Mouse (Mus musculus) lung, embryonic 16.5 days (tissue): ENCODE measurements around the gene Glis3. TPM values are rescaled to one million over a fixed set of nuclear protein-coding genes. Genes with fewer than 3 reads are reported as not detected.

Experiments used
- ATAC-seq: fragments of 200-750 bp; cut with Nextera tagmentation; 2 replicates; pipeline ENCODE4 v1.8.0; 2017; ENCODE audit warnings: low read depth, mild to moderate bottlenecking, moderate library complexity
- H3K27ac ChIP-seq: fragments of 300-500 bp; sonication (generic); 2 replicates; pipeline ENCODE4 v1.5.1; 2014; ENCODE audit warnings: mild to moderate bottlenecking, control low read depth, low read length
- H3K27me3 ChIP-seq: fragments of 300-500 bp; sonication (generic); 2 replicates; pipeline ENCODE4 v1.6.1; 2014; ENCODE audit warnings: low read depth, low read length, mixed read lengths; ENCODE audit not compliant: control insufficient read depth, insufficient read depth
- H3K36me3 ChIP-seq: fragments of 300-500 bp; sonication (generic); 2 replicates; pipeline ENCODE4 v1.6.1; 2014; ENCODE audit warnings: low read length; ENCODE audit not compliant: control insufficient read depth, insufficient read depth
- H3K4me1 ChIP-seq: fragments of 300-500 bp; sonication (generic); replicated peaks from 2 replicates; pipeline ENCODE4 v1.6.1; 2014; ENCODE audit warnings: low read length, mixed read lengths; ENCODE audit not compliant: control insufficient read depth, insufficient read depth
- H3K4me2 ChIP-seq: fragments of 300-500 bp; sonication (generic); 2 replicates; pipeline ENCODE4 v1.6.1; 2014; ENCODE audit warnings: low read depth, low read length, control low read depth
- H3K4me3 ChIP-seq: fragments of 300-500 bp; sonication (generic); 2 replicates; pipeline ENCODE4 v1.5.1; 2014; ENCODE audit warnings: mild to moderate bottlenecking, low read length, control low read depth
- H3K9ac ChIP-seq: fragments of 300-500 bp; sonication (generic); 2 replicates; pipeline ENCODE4 v1.6.1; 2014; ENCODE audit warnings: low read length, control low read depth
- H3K9me3 ChIP-seq: fragments of 300-500 bp; sonication (generic); 2 replicates; pipeline ENCODE4 v1.6.1; 2016; ENCODE audit warnings: low read length; ENCODE audit not compliant: control insufficient read depth
- WGBS: fragments of 180-500 bp; shearing (Covaris S2); extraction: QIAGEN DNeasy Blood & Tissue Kit; methylation state at CpG from one replicate; pipeline ENCODE4 v1.1.7; 2014; 5-methylcytosine and 5-hydroxymethylcytosine counted together
- polyA plus RNA-seq: library from polyadenylated mRNA; unstranded; fragments of >200 nt; fragmentation: Nextera tagmentation; extraction: Ambion mirVana; gene quantifications from 2 replicates; pipeline ENCODE4 v1.2.1, GENCODE M21; 2015

The Glis3 gene
- polyA plus RNA-seq, 1 experiment from 2014 or later = 3.3 TPM

DNA sequence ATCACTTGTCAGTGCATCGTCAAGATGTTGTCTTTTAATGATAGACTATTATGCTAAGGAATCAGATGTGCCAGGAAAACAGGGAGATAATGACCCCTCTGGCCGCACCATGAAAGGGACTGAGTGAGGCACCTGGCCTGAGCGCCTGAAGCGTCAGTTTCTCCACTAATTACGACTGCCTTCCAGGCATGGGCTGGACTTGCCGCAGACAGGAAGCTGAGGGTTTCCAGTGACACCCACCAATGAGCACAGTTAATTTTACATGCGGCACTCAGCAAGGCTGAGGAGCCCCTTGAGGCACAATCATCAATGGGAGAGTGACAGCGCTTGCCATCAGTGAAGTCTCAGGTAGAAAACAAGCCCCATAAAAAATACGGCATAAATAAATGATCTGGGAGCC lies 141.1 kb downstream of the Glis3 start:
- Histone ChIP-seq H3K27ac (no peak overlapping the region), H3K4me1 (no peaks in the 10 kb centered on the region; the same call in 1 of the 2 replicates), H3K36me3 (no peaks in the 10 kb centered on the region), H3K27me3 (no peaks in the 10 kb centered on the region), H3K4me2 (no peak overlapping the region), H3K4me3 (no peak overlapping the region), H3K9ac (no peak overlapping the region), H3K9me3 (no peaks in the 10 kb centered on the region)
- ATAC-seq = no peak
- 75% methylated on average over 9 of the region's 9 CpGs for WGBS

DNA sequence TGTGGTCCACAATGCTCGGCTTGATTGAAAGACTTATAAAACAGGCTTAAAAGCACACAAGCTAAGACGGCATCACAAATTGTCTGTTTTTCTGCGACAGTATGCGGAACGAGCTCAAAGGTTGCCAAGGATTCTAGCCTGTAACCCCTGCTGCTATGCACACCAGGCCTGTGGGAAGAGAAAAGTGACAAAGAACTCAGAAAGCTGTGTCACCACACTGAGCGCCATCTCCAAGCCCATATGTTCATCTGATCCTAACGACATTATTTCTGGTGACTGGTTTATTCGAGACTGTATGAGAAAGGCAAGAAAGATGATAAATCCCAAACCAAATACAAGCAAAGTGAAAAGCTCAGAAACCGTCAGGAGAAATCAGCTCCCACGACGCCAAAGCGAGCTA lies 144.9 kb downstream of the Glis3 start:
- no peak overlapping the region for H3K27ac ChIP-seq

DNA sequence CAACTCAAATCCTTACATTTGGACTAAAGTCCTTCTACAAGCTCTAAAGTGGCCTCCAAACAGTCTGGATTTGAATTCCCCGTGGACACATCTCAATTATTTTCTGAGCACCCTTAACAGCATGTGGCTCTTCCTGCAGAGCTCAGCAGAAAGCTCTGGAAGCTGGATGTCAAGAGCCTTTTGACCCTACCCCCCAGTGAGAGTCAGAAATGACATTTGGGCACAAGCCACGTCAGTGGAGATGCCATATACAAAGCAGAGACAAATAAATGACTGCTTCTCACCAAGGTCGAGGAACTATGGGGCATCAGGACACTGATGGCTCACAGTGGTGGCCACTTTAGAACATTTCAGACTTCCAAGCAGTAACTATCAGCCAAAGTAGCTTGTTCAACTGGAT lies 146.3 kb downstream of the Glis3 start:
- H3K9ac ChIP-seq = no peak overlapping the region
- no peak overlapping the region for H3K4me3 ChIP-seq
- H3K4me2 ChIP-seq = no peak overlapping the region
- no peak for ATAC-seq
- H3K9me3 ChIP-seq = no peaks in the 10 kb centered on the region
- no peaks in the 10 kb centered on the region for H3K4me1 ChIP-seq
- WGBS = 52% methylated on average over 3 of the region's 3 CpGs
- H3K27me3 ChIP-seq = no peaks in the 10 kb centered on the region
- H3K36me3 ChIP-seq = no peaks in the 10 kb centered on the region
- H3K27ac ChIP-seq = no peak overlapping the region

More for the DNA sequence above, 144.9 kb downstream of the Glis3 start:
- WGBS = 84% methylated on average over 12 of the region's 12 CpGs
- H3K4me3 ChIP-seq = no peak overlapping the region
- no peaks in the 10 kb centered on the region for H3K36me3 ChIP-seq
- H3K4me2 ChIP-seq = no peak overlapping the region
- no peaks in the 10 kb centered on the region for H3K9me3 ChIP-seq
- no peaks in the 10 kb centered on the region for H3K27me3 ChIP-seq
- no peak for ATAC-seq
- H3K4me1 ChIP-seq = no peaks in the 10 kb centered on the region
- no peak overlapping the region for H3K9ac ChIP-seq

DNA sequence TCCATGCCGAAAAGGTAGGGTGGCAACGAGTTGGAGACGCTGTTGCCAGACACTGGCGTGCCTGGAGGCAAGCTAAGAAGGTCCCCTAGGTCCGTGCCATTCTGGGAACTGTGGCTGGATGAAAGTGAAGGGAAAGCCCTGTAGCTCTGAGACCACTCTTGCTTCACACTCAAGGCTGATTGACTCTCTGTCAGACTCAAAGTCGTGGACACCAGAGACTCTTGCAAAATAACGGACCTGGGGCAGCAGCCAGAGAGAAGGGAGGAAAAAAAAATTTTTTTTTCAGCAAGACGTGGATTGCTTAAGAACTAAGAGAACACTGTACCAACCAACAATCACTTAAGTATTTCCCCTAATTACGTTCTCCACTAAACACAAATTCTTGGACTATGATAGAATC lies 148.1 kb downstream of the Glis3 start:
- peak overlapping the region; percentile 22; the same call in 1 of the 2 replicates for H3K27ac ChIP-seq
- H3K4me1 ChIP-seq = no peaks in the 10 kb centered on the region
- no peak overlapping the region for H3K4me3 ChIP-seq
- no peak overlapping the region for H3K9ac ChIP-seq
- no peaks in the 10 kb centered on the region for H3K9me3 ChIP-seq
- H3K36me3 ChIP-seq = no peaks in the 10 kb centered on the region
- H3K27me3 ChIP-seq = no peaks in the 10 kb centered on the region
- ATAC-seq = peak; percentile 60; the same call in 1 of the 2 replicates
- 77% methylated on average over 9 of the region's 9 CpGs for whole genome bisulfite sequencing
- no peak overlapping the region for H3K4me2 ChIP-seq

DNA sequence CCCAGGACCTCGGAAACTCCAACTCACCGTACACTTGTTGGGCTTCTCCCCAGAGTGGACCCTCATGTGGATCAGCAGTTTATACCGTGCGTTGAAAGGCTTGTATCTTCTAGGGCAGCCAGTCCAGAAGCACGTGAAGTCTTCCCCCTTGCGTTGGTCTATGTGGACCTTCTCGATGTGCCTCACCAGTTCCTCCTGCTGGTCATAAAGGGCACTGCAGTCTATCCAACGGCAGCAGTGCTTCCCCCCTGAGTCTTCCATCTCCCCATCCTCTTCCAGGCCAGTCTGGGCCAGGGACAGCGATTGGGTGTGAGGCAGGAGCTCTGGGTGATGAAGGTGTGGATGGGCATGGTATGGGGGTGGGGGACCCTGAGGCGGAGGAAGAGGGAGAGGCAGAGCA lies 149.0 kb downstream of the Glis3 start:
- Histone ChIP-seq H3K27me3 (no peaks in the 10 kb centered on the region), H3K9ac (no peak overlapping the region), H3K4me1 (no peaks in the 10 kb centered on the region), H3K9me3 (no peaks in the 10 kb centered on the region), H3K4me3 (no peak overlapping the region), H3K27ac (no peak overlapping the region), H3K36me3 (no peaks in the 10 kb centered on the region), H3K4me2 (no peak overlapping the region)
- WGBS = 60% methylated on average over 10 of the region's 10 CpGs
- peak; percentile 38; the same call in 1 of the 2 replicates for ATAC-seq

DNA sequence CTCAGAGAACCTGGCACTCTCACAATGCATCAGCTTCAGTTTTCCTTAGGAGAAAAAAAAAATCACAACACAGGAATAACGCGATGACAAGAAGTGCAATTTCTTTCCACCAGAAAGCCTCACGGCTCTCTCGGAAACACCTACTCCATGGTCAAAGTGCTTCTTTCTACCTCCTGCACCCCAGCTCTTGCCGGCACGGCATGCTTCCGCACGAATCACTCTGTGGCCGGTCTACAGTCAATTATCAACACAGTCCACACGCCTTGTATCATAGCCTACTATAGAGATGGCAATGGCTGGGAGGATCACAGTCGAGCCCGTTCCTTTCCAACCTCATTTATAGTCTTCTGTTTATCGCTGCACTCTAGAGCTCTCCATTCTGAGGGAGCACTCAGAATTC lies 150.9 kb downstream of the Glis3 start:
- no peak overlapping the region for H3K27ac ChIP-seq
- H3K9ac ChIP-seq = no peak overlapping the region
- H3K4me3 ChIP-seq = no peak overlapping the region
- 91% methylated on average over 13 of the region's 13 CpGs for WGBS
- H3K27me3 ChIP-seq = no peaks in the 10 kb centered on the region
- no peaks in the 10 kb centered on the region for H3K4me1 ChIP-seq
- no peaks in the 10 kb centered on the region for H3K9me3 ChIP-seq
- H3K36me3 ChIP-seq = no peaks in the 10 kb centered on the region
- H3K4me2 ChIP-seq = no peak overlapping the region
- ATAC-seq = no peak

DNA sequence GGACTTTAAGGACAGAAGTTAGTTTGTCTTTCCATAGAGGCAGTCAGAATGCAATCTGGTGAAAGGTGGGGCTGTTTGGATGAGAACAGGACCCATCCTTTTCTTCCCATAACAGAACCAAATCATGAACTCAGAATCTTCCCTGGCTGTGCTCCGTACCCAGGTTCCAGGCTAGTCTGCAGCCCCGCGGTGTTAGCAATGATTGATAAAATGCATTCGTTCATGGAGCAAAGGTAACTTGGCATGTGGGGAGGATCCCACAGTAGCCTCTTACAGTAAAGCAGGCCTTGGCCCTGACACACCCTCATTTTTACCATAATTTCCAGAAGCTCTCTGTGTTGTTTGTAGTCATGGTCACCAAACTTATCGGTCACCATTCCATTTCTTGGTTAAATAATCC lies 152.4 kb downstream of the Glis3 start:
- Histone ChIP-seq H3K27ac (no peak overlapping the region), H3K4me3 (no peak overlapping the region), H3K27me3 (no peaks in the 10 kb centered on the region), H3K9me3 (no peaks in the 10 kb centered on the region), H3K9ac (no peak overlapping the region), H3K36me3 (no peaks in the 10 kb centered on the region), H3K4me2 (no peak overlapping the region), H3K4me1 (no peaks in the 10 kb centered on the region)
- 91% methylated on average over 5 of the region's 5 CpGs for WGBS
- no peak for ATAC-seq

DNA sequence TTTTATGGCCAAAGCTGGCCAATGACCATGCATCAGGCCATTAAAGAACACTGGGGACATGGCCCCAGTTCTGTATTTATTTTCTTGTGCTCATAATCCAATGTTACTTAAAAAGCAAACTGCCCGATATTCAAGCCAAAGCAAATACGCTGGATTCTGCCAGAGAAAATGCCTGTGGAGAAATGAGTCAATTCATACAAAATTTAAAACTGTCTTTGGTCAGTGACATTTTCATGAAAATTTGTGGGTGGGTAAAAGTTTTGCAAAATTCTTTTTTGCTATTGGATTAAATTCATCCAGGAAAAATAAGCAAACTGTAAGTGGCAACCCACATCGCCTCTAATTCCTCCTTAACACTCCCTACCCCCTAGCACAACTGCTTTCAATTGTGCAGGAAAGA lies 154.5 kb downstream of the Glis3 start:
- no peak overlapping the region for H3K4me3 ChIP-seq
- H3K36me3 ChIP-seq = no peaks in the 10 kb centered on the region
- no peaks in the 10 kb centered on the region for H3K4me1 ChIP-seq
- H3K9me3 ChIP-seq = no peaks in the 10 kb centered on the region
- 84% methylated on average over 3 of the region's 3 CpGs for WGBS
- no peak overlapping the region for H3K9ac ChIP-seq
- no peak overlapping the region for H3K27ac ChIP-seq
- no peak for ATAC-seq
- H3K4me2 ChIP-seq = no peak overlapping the region
- H3K27me3 ChIP-seq = no peaks in the 10 kb centered on the region

DNA sequence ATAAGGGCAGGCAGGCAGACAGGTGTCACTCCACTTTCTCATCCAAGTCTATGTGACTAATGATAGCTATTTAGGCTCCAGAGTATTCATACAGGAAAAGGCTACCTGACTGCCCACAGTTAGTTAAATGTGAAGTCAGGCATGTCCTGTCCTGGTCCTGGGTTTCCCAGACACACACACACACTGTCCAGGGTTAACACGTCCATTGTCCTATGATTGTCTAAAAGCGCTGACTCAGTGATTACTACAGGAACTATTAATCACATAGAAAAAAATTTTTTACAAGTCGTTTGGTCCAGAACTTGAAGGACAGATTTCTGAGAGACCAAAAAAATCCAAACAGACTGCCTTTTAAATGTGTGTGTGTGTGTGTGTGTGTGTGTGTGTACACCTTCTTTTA lies 157.6 kb downstream of the Glis3 start:
- H3K36me3 ChIP-seq = no peaks in the 10 kb centered on the region
- no peak overlapping the region for H3K9ac ChIP-seq
- H3K27me3 ChIP-seq = no peaks in the 10 kb centered on the region
- no peak overlapping the region for H3K4me3 ChIP-seq
- no peak overlapping the region for H3K4me2 ChIP-seq
- H3K9me3 ChIP-seq = no peaks in the 10 kb centered on the region
- peaks cover 19% of the 10 kb centered on the region for H3K4me1 ChIP-seq
- 66% methylated on average over 3 of the region's 3 CpGs for WGBS
- ATAC-seq = no peak
- H3K27ac ChIP-seq = no peak overlapping the region

DNA sequence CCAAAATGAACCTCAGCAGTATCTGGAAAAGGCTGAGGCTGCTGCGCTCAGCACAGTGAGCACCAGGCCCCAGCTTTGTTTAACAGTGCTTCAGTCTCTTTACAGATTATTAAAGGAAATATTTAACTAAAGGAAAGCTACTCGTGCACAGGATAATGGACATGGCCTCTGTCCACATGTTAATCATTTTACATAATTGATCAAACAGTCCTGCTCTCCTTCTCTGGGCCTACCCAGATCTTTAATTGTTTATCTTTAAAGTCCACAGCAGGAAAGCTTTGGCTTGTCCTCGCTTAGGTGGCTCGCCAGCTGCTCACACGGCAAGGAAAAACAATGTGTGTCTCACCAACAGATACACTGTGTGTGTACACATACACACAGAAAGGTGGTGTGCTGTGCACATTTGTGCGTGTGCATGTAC lies 159.1 kb downstream of the Glis3 start:
- H3K4me1 ChIP-seq = peaks cover 19% of the 10 kb centered on the region

More for the DNA sequence above, 159.1 kb downstream of the Glis3 start:
- H3K27ac ChIP-seq = no peak overlapping the region
- H3K9me3 ChIP-seq = no peaks in the 10 kb centered on the region
- no peak for ATAC-seq
- H3K36me3 ChIP-seq = no peaks in the 10 kb centered on the region
- H3K27me3 ChIP-seq = no peaks in the 10 kb centered on the region
- WGBS = 43% methylated on average over 6 of the region's 6 CpGs
- H3K4me2 ChIP-seq = no peak overlapping the region
- no peak overlapping the region for H3K4me3 ChIP-seq
- H3K9ac ChIP-seq = no peak overlapping the region
